Mouse (Mus musculus) lung, adult 2 months (tissue): ENCODE measurements at regions not wholly inside any gene's neighbourhood (a gene's known extent, or its start where the extent isn't known, plus 50 kb on each side); places are given as distances from the start of the nearest gene placed in this dataset.

Experiments used
- CTCF ChIP-seq: fragments of 200-500 bp; IDR thresholded peaks from 2 replicates; pipeline ENCODE4 v1.5.1; 2011; ENCODE audit warnings: mild to moderate bottlenecking, low read length, control low read depth; ENCODE audit not compliant: insufficient read depth
- POLR2A ChIP-seq: fragments of 200-500 bp; IDR thresholded peaks from 2 replicates; pipeline ENCODE4 v1.6.1; 2011; ENCODE audit warnings: low read depth, mild to moderate bottlenecking, control low read depth, low read length, borderline replicate concordance; ENCODE audit errors: extremely low read depth

DNA sequence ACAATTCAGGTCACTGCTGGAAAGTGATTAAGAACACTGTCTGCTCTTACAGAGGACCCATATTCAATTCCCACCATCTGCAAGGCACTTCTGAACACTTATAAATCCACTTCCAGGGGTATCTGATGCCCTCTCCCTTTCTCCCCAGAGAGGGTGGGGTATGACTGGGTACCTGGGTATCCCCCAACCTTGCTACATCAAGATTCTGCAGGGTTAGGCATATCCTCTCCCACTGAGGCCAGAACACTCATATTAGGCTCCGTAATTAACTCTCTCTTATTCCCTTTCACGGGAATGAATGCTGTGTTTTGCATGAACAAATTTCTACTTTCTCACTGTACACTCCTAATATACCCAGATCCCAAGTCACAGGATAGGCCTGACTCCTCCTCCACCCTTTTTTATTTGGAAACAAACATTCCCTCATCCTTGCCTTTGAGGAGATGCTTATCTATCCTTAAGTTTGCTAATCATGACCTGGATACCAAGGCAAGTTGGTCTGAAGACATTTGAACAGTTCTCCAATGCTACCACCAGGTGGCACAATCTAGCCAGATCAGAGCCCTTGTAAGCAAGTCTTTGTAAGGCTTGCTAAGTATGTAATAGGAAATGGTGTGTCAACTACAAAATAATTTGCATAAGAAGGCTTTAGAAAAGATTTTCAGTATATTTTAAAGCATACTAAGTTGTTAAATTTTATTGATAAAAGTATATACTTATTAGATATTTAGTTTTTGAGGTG lies 66.3 kb upstream of the Selenop start:
- no peak for TF ChIP-seq POLR2A
- TF ChIP-seq CTCF, result peak; percentile 39
